Mouse (Mus musculus): ENCODE data around the gene Ube3c. TPM values are rescaled to one million over a fixed set of nuclear protein-coding genes. Genes with fewer than 3 reads are reported as not detected.
"Not testable (repeated sequence)": the region's sequence is repeated elsewhere in the genome, so short reads cannot be mapped to it uniquely, and the experiment has no call there.

Gene Ube3c
- polyA plus RNA-seq, 1 experiment from 2014 or later: 29.6 TPM

- H3K9ac ChIP-seq: no peak overlapping the region
- H3K27me3 ChIP-seq: no peaks in the 10 kb centered on the region
- H3K4me1 ChIP-seq: no peaks in the 10 kb centered on the region
- no peak overlapping the region for H3K4me2 ChIP-seq
- H3K9me3 ChIP-seq: no peaks in the 10 kb centered on the region
- H3K27ac ChIP-seq: no peak overlapping the region
- WGBS: 85% methylated on average over 2 of the region's 2 CpGs
- H3K36me3 ChIP-seq: peaks cover 30% of the 10 kb centered on the region
- no peak overlapping the region for H3K4me3 ChIP-seq
- no peak for ATAC-seq (ENCODE audit: borderline replicate concordance, extremely low read depth, low FRiP score, low TSS enrichment)
Measured at GRCm38 (mm10) chr5:29629941-29630340, 60.9 kb downstream of the Ube3c start.

DNA sequence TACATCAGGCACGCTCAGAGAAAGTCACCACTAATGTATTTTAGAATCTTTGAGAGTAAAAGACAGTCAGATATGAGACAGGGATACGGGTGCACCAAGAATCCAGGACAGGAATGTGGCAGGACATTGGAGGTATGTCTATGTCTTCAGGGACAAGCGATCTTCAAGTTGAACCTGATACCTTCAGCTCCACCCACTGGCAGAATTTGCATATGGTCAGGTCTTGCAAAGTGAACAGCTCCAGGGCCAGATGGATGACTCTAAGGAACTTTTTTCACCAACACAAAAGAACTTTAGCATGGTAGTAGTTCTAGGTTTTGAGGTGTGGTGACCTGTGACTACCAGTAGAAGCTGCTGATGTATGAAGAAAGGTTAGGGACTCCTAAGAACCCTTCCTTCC, 62.7 kb downstream of the Ube3c start:
- Histone ChIP-seq H3K4me3 (no peak overlapping the region), H3K9me3 (no peaks in the 10 kb centered on the region), H3K27me3 (no peaks in the 10 kb centered on the region), H3K27ac (no peak overlapping the region), H3K4me2 (no peak overlapping the region), H3K4me1 (no peaks in the 10 kb centered on the region), H3K36me3 (peaks cover 34% of the 10 kb centered on the region), H3K9ac (no peak overlapping the region)
- WGBS: 75% methylated on average over 3 of the region's 3 CpGs
- ATAC-seq (ENCODE audit: borderline replicate concordance, extremely low read depth, low FRiP score, low TSS enrichment): no peak

- Histone ChIP-seq H3K9me3 (no peaks in the 10 kb centered on the region), H3K4me3 (no peak overlapping the region), H3K27ac (no peak overlapping the region), H3K4me1 (no peaks in the 10 kb centered on the region), H3K4me2 (no peak overlapping the region), H3K36me3 (peaks cover 55% of the 10 kb centered on the region), H3K9ac (no peak overlapping the region), H3K27me3 (no peaks in the 10 kb centered on the region)
- ATAC-seq (ENCODE audit: borderline replicate concordance, extremely low read depth, low FRiP score, low TSS enrichment): no peak
Measured at GRCm38 (mm10) chr5:29636298-29636697, 67.3 kb downstream of the Ube3c start.

DNA sequence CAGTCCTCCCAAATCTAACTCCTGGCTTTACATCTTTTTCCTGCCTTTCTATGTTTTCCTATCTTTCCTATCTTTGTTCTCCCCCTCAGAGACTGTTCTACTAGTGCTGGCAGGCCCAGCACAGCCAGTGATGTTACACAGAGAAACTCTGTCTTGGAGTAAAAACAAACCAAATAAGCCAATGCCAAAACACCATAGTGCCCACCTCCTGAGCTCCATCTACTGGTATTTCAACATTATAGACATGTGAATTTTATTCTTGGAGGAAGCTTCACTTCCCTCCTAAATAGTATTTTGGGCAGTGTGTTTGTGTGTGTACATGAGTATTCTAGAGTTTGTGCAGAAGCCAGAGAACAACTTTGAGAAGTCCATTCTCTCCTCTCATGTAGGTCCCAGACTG, 67.8 kb downstream of the Ube3c start:
- H3K36me3 ChIP-seq: peaks cover 51% of the 10 kb centered on the region
- ATAC-seq (ENCODE audit: borderline replicate concordance, extremely low read depth, low FRiP score, low TSS enrichment): no peak

DNA sequence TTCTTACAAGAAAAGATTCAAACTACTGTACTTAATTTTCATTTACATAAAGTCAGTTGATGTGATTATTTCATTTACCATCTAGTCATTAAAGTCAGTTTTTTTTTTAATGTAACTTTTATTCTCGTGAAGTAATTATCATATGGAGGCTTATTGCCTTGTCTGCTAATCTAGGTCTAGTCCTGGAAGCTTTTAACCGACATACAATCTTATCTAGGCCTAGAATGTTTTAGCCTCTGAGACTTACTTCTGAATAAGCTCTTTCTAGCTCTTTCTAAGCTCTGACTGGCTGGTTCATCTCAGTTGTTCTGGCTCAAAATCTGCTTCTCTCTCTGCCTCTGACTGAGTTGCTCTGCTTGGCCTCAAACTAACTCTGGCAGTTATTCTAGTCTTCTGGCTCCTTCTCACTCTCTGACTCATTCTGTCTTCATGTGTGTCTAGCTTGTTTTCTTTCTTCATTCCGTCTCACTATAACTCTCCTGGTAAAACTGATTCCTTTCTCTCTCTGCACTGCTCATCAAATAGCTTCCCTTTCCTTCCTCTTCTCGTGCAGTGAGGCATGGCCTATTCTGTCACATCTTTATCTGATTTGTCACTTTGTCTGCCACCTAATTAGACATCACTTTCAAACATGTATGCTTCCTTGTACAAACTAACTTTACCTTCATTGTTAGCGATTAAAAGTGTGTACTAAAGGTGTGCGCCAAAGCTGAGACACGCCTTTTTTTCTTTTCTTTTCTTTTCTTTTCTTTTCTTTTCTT, 72.3 kb downstream of the Ube3c start:
- no peak overlapping the region for H3K4me3 ChIP-seq
- H3K9ac ChIP-seq: no peak overlapping the region
- H3K27ac ChIP-seq: no peak overlapping the region
- no peak for ATAC-seq (ENCODE audit: borderline replicate concordance, extremely low read depth, low FRiP score, low TSS enrichment)
- H3K36me3 ChIP-seq: peaks cover 32% of the 10 kb centered on the region
- H3K9me3 ChIP-seq: no peaks in the 10 kb centered on the region
- H3K27me3 ChIP-seq: no peaks in the 10 kb centered on the region
- 83% methylated on average over 7 of the region's 7 CpGs for WGBS
- H3K4me2 ChIP-seq: no peak overlapping the region
- no peaks in the 10 kb centered on the region for H3K4me1 ChIP-seq

More for the DNA sequence above, 67.8 kb downstream of the Ube3c start:
- no peaks in the 10 kb centered on the region for H3K27me3 ChIP-seq
- no peaks in the 10 kb centered on the region for H3K4me1 ChIP-seq
- no peak overlapping the region for H3K27ac ChIP-seq
- no peak overlapping the region for H3K9ac ChIP-seq
- H3K4me2 ChIP-seq: no peak overlapping the region
- no peak overlapping the region for H3K4me3 ChIP-seq
- H3K9me3 ChIP-seq: no peaks in the 10 kb centered on the region

- ATAC-seq (ENCODE audit: borderline replicate concordance, extremely low read depth, low FRiP score, low TSS enrichment): no peak
- Histone ChIP-seq H3K9ac (no peak overlapping the region), H3K27ac (no peak overlapping the region), H3K4me2 (no peak overlapping the region), H3K4me3 (no peak overlapping the region), H3K27me3 (no peaks in the 10 kb centered on the region), H3K4me1 (no peaks in the 10 kb centered on the region), H3K9me3 (no peaks in the 10 kb centered on the region), H3K36me3 (peaks cover 13% of the 10 kb centered on the region; the same call in 1 of the 2 replicates)
Measured at GRCm38 (mm10) chr5:29651696-29652095, 82.7 kb downstream of the Ube3c start.

- WGBS: 71% methylated on average over 3 of the region's 3 CpGs
Measured at GRCm38 (mm10) chr5:29657590-29658339, 88.7 kb downstream of the Ube3c start.

DNA sequence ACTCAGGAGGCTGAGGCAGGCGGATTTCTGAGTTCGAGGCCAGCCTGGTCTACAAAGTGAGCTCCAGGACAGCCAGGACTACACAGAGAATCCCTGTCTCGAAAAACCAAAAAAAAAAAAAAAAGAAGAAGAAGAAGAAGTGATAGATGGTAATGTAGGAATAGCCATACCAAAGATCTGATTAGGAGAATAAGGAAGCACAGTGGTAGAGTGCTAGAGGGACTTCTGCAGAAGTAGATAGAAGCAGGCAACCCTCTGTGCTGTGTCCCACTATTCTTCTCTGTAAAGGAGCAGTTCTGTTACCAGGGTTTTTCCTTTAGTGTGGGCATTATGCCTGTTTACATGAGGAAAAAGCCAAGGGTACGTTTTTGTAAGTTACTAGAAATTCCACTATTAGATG, 92.2 kb downstream of the Ube3c start:
- WGBS: 79% methylated on average over 4 of the region's 4 CpGs
- not testable (repeated sequence) for H3K9me3 ChIP-seq; H3K4me1 ChIP-seq; H3K9ac ChIP-seq; ATAC-seq (ENCODE audit: borderline replicate concordance, extremely low read depth, low FRiP score, low TSS enrichment); H3K4me3 ChIP-seq; H3K27me3 ChIP-seq; H3K4me2 ChIP-seq; H3K27ac ChIP-seq
- H3K36me3 ChIP-seq: peaks cover 54% of the 10 kb centered on the region

More at GRCm38 (mm10) chr5:29657590-29658339, 88.7 kb downstream of the Ube3c start:
- H3K4me1 ChIP-seq: no peaks in the 10 kb centered on the region
- no peak for ATAC-seq (ENCODE audit: borderline replicate concordance, extremely low read depth, low FRiP score, low TSS enrichment)
- no peak overlapping the region for H3K4me2 ChIP-seq
- H3K27ac ChIP-seq: no peak overlapping the region
- no peak overlapping the region for H3K4me3 ChIP-seq
- peaks cover 30% of the 10 kb centered on the region for H3K36me3 ChIP-seq
- no peaks in the 10 kb centered on the region for H3K9me3 ChIP-seq
- no peaks in the 10 kb centered on the region for H3K27me3 ChIP-seq
- H3K9ac ChIP-seq: no peak overlapping the region

DNA sequence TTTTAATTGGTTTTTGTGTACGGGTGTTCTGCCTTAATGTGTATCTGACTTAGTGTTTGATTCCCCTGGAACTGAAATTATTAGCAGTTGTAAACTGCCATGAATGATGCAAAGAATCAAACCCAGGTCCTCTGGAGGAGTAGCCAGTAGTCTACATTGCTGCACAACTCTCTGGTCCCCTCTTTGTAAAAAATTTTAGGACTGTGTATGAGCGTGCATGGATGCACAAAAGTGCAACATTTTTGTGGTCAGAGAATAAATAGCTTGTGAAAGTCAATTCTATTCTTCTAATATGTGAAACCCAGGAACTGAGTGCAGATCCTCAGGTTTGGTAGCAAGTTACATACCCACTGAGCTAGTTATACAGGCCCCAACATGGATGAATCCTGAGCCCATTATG, 96.3 kb downstream of the Ube3c start:
- H3K4me2 ChIP-seq: no peak overlapping the region
- H3K9me3 ChIP-seq: no peaks in the 10 kb centered on the region
- no peak overlapping the region for H3K4me3 ChIP-seq
- H3K4me1 ChIP-seq: no peaks in the 10 kb centered on the region
- peaks cover 62% of the 10 kb centered on the region for H3K36me3 ChIP-seq
- ATAC-seq (ENCODE audit: borderline replicate concordance, extremely low read depth, low FRiP score, low TSS enrichment): no peak
- no peak overlapping the region for H3K27ac ChIP-seq
- H3K9ac ChIP-seq: no peak overlapping the region
- no peaks in the 10 kb centered on the region for H3K27me3 ChIP-seq
- WGBS: 85% methylated on average over 2 of the region's 2 CpGs

- Histone ChIP-seq H3K9ac (no peak overlapping the region), H3K27me3 (no peaks in the 10 kb centered on the region), H3K27ac (no peak overlapping the region), H3K4me2 (no peak overlapping the region), H3K36me3 (peaks cover 67% of the 10 kb centered on the region), H3K9me3 (no peaks in the 10 kb centered on the region), H3K4me1 (no peaks in the 10 kb centered on the region), H3K4me3 (no peak overlapping the region)
- no peak for ATAC-seq (ENCODE audit: borderline replicate concordance, extremely low read depth, low FRiP score, low TSS enrichment)
- WGBS: 87% methylated on average over 4 of the region's 4 CpGs
Measured at GRCm38 (mm10) chr5:29672551-29672950, 103.5 kb downstream of the Ube3c start.

DNA sequence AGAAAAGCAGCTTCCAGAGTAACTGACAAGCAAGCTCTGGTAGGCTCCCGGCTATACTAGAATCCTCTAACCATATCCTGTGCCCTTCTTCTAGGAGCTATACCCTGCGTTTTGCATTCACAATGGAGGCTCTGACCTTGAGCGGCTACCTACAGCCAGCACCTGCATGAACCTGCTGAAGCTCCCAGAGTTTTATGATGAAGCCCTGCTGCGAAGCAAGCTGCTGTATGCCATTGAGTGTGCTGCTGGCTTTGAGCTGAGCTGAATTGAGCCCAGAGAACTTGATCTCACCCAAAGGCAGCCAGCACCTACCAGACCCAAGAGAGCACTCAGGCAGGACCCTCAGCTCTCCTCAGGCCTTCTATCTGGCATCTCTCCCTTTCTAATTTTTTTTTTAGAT, 105.3 kb downstream of the Ube3c start:
- ATAC-seq (ENCODE audit: borderline replicate concordance, extremely low read depth, low FRiP score, low TSS enrichment): no peak
- peaks cover 56% of the 10 kb centered on the region for H3K36me3 ChIP-seq
- WGBS: 96% methylated on average over 4 of the region's 4 CpGs
- H3K9me3 ChIP-seq: no peaks in the 10 kb centered on the region
- no peak overlapping the region for H3K27ac ChIP-seq
- H3K9ac ChIP-seq: no peak overlapping the region
- H3K27me3 ChIP-seq: no peaks in the 10 kb centered on the region
- no peaks in the 10 kb centered on the region for H3K4me1 ChIP-seq
- H3K4me3 ChIP-seq: no peak overlapping the region
- H3K4me2 ChIP-seq: no peak overlapping the region

- no peak for ATAC-seq (ENCODE audit: borderline replicate concordance, extremely low read depth, low FRiP score, low TSS enrichment)
- no peak overlapping the region for H3K4me2 ChIP-seq
- peaks cover 36% of the 10 kb centered on the region for H3K36me3 ChIP-seq
- H3K27ac ChIP-seq: no peak overlapping the region
- H3K4me3 ChIP-seq: no peak overlapping the region
- H3K9me3 ChIP-seq: no peaks in the 10 kb centered on the region
- no peaks in the 10 kb centered on the region for H3K4me1 ChIP-seq
- WGBS: 92% methylated on average over 3 of the region's 3 CpGs
- H3K27me3 ChIP-seq: no peaks in the 10 kb centered on the region
- H3K9ac ChIP-seq: no peak overlapping the region
Measured at GRCm38 (mm10) chr5:29676445-29676844, 107.4 kb downstream of the Ube3c start.
